Mouse (Mus musculus): ENCODE results near the gene Slc18a2. TPM values are rescaled to one million over a fixed set of nuclear protein-coding genes. Genes with fewer than 3 reads are reported as not detected.

The Slc18a2 gene
- polyA plus RNA-seq, 1 experiment from 2014 or later: 7.5 TPM

DNA sequence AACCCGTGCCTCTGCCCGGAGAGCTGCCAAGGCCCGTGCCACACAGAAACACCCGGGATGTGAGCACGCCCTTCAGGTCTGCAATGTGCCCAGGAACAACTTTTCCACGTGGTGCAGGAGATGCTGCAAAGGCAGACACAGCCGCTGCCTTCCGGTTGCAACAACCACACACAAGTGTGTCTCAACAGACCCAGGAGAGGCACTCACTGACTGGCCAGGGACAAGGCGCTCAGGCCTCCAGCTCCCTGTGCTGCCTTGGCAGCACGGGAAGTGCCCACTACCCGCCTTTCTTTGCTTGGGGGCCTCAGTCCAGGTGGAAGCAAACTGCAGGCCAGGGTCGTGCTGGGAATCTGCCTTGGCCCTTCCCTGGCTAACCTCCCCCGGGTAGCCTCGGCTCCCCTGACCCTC lies 83.6 kb downstream of the Slc18a2 start:
- H3K9me3 ChIP-seq (ENCODE audit: low read depth, low read length): no peaks in the 10 kb centered on the region
- H3K4me3 ChIP-seq (ENCODE audit: low read depth, low read length): peak overlapping the region; percentile 91
- no peak overlapping the region for H3K27ac ChIP-seq (ENCODE audit: low read depth)
- DNase-seq (peak; percentile 58), ATAC-seq (ENCODE audit: insufficient read depth) (no peak)
- H3K4me2 ChIP-seq: peak overlapping the region; percentile 98
- H3K4me1 ChIP-seq (ENCODE audit: insufficient read depth): peaks cover 6% of the 10 kb centered on the region
- under 1% methylated on average over 14 of the region's 14 CpGs for WGBS
- peak overlapping the region; percentile 91 for H3K9ac ChIP-seq
- TF ChIP-seq CTCF (IDR thresholded peaks at IDR 0.05; ENCODE audit: low read depth): no peak
- no peaks in the 10 kb centered on the region for H3K27me3 ChIP-seq (ENCODE audit: insufficient read depth, low read length)
- H3K36me3 ChIP-seq (ENCODE audit: insufficient read depth): no peaks in the 10 kb centered on the region

GRCm38 (mm10) chr19:59345081-59345657 lies 84.5 kb downstream of the Slc18a2 start:
- TF ChIP-seq CTCF (IDR thresholded peaks at IDR 0.05; ENCODE audit: low read depth): peak; percentile 27; the same call in 1 of the 2 replicates
- Histone ChIP-seq H3K9ac (peak overlapping the region; percentile 91), H3K9me3 (ENCODE audit: low read depth, low read length) (no peaks in the 10 kb centered on the region), H3K4me3 (ENCODE audit: low read depth, low read length) (peak overlapping the region; percentile 91), H3K27ac (ENCODE audit: low read depth) (peak overlapping the region; percentile 92), H3K27me3 (ENCODE audit: insufficient read depth, low read length) (no peaks in the 10 kb centered on the region), H3K4me1 (ENCODE audit: insufficient read depth) (peaks cover 6% of the 10 kb centered on the region), H3K4me2 (peak overlapping the region; percentile 98), H3K36me3 (ENCODE audit: insufficient read depth) (no peaks in the 10 kb centered on the region)
- under 1% methylated on average over 54 of the region's 70 CpGs for WGBS
- ATAC-seq (ENCODE audit: insufficient read depth): peak; percentile 72
- DNase-seq: peak; percentile 57

Other genes starting within 250 kb of the Slc18a2 start
- gene Shtn1, start 184.8 kb upstream of the Slc18a2 start, polyA plus RNA-seq (2014; fragmentation: Nextera tagmentation; extraction: Ambion mirVana): 6.6 and 7.7 TPM in 2 replicates
- gene Vax1, start 90.8 kb upstream of the Slc18a2 start, polyA plus RNA-seq (2014; fragmentation: Nextera tagmentation; extraction: Ambion mirVana): not detected in 2 replicates
- gene Kcnk18, start 41.7 kb upstream of the Slc18a2 start, polyA plus RNA-seq (2014; fragmentation: Nextera tagmentation; extraction: Ambion mirVana): not detected in 2 replicates
- gene Rps12-ps3, start 61.4 kb downstream of the Slc18a2 start, polyA plus RNA-seq (2014; fragmentation: Nextera tagmentation; extraction: Ambion mirVana): 30.7 and 43.3 TPM in 2 replicates
- gene Pdzd8, start 84.9 kb downstream of the Slc18a2 start, polyA plus RNA-seq (2014; fragmentation: Nextera tagmentation; extraction: Ambion mirVana): 15.9 and 16.5 TPM in 2 replicates
- not detected in 2 replicates for gene Emx2, start 197.5 kb downstream of the Slc18a2 start, polyA plus RNA-seq (2014; fragmentation: Nextera tagmentation; extraction: Ambion mirVana)